Mouse (Mus musculus): ENCODE measurements around the gene Alcam.

DNA sequence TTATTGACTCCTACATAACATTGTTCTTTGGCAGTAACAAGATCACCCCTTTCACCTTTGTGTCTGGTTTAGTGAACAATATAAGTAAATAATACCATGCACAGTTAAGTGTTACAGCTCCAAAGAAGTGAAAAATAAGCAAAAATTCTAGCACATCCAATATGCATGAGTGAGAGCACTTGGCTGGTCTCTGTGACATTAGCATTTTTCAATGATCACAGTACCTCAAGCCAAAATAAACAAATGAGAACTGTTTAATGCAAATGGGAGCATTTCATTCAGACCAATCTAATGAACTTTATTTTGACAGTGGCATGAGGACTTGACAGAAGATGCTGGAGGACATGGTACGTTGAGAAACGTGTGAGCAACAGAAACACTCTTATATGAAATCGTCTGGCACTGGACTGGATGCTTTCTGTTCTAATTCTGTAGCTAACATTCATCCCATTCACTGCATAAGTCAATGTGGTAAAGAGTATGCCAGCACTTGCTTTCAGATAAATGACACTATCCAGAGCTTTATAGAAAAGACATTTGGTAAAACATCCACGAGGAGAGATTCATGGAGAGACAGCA is 45.0 kb upstream of the Alcam start:
- TF ChIP-seq GATA1 (IDR thresholded peaks at IDR 0.05; ENCODE audit: borderline replicate concordance, low read length) (no peak), FLI1 (IDR thresholded peaks at IDR 0.05; ENCODE audit: low read length) (no peak)
